12 mouse cellular contexts compared by ENCODE assay signal in the genomic region with DNA sequence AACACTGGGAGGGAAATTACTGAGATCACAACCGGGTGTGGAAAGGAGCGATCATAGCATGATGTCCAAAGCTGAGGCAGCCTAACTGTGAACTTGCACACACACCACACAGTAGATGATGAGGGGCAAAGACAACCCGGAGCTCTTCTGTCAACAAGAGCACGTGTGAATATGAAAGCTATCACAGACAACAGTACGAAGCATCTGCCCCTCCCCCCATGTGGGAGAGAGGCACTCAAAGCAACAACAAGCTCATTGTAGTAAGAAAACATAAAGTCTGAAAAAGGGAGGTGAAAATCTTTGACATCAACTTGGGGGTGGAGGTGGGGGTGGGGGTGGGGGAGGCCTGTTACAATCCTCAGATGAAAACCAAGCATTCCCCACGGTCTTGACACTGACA. TPM values are rescaled to one million over a fixed set of nuclear protein-coding genes. Genes with fewer than 3 reads are reported as not detected.
DNase-seq lines count a peak whose midpoint lies in the region; ATAC-seq lines count a peak whose summit lies in the region.
"Had no signal": no experiment of that assay in that cellular context is flagged by ENCODE, and none has a peak within 500 bp of the region (broad histone marks: within the 10 kb centered on the region; RNA-seq: fewer than 3 reads in every experiment).

No protein-coding gene starts in this region.

- DNase-seq in layer of hippocampus, adult 11-12 months (ENCODE audit: low spot score), result peak; percentile 15
- DNase-seq in layer of hippocampus, postnatal 36 days, result no peak
- DNase-seq in brain, adult 2 months (ENCODE audit: low read depth, low spot score), result peak; percentile 33
- DNase-seq in cerebellum, adult 8-10 months, result peak; percentile 20
- peak; percentile 48 to 70 for DNase-seq in cerebellum, postnatal 14 days
- DNase-seq: adrenal gland, postnatal 10 days; forebrain, postnatal 0 days; gastrocnemius, adult 2 months; gastrocnemius, postnatal 25 days had no signal

- no peak for ATAC-seq in CD4-positive, CD25-positive, alpha-beta regulatory T cell, adult 4 months
- ATAC-seq: forebrain, embryonic 13.5 days; forebrain, postnatal 0 days; intestine, embryonic 15.5 days had no signal

RNA-seq across cellular contexts. Expression of gene Lbr, which starts 9.7 kb away (rescaled TPM):
- 10 to 100 TPM; 10.3 to 18.0 TPM for total RNA-seq in layer of hippocampus, postnatal 36 days (2021)
- polyA plus RNA-seq in CD4-positive, CD25-positive, alpha-beta regulatory T cell, adult 4 months (2017; shearing (Covaris generic)), result 100 to 1,000 TPM; 319 to 341 TPM

Comparison
In these comparisons a context has a peak if more than half of its experiments do, and no peak if none do; other contexts are left out.
1. DNase-seq: peak in layer of hippocampus, adult 11-12 months (single experiment), brain, adult 2 months (single experiment), cerebellum, adult 8-10 months (single experiment) and cerebellum, postnatal 14 days (2 of 2); none in layer of hippocampus, postnatal 36 days (0 of 2).